ENCODE assay signal across 18 mouse cellular contexts in genomic region chr7:128408265-128408664, GRCm38 (mm10). TPM values are rescaled to one million over a fixed set of nuclear protein-coding genes. Genes with fewer than 3 reads are reported as not detected.
DNase-seq lines count a peak whose midpoint lies in the region; ATAC-seq and TF ChIP-seq lines count a peak whose summit lies in the region.
"Had no signal": no experiment of that assay in that cellular context is flagged by ENCODE, and none has a peak within 500 bp of the region (broad histone marks: within the 10 kb centered on the region; RNA-seq: fewer than 3 reads in every experiment).

No protein-coding gene starts in this region.

- no peak overlapping the region for H3K4me3 ChIP-seq in cerebellum, adult 2 months (replicated peaks; ENCODE audit: insufficient read depth, low read depth, low read length)
- no peak overlapping the region for H3K4me3 ChIP-seq in liver, postnatal 0 days (ENCODE audit: low read depth, low read length)
- H3K4me3 ChIP-seq in liver, embryonic 11.5 days (ENCODE audit: low read depth, low read length), result no peak overlapping the region
- H3K4me3 ChIP-seq: forebrain, embryonic 13.5 days; liver, embryonic 13.5 days had no signal

- no peak overlapping the region for H3K9ac ChIP-seq in liver, postnatal 0 days (replicated peaks)
- H3K9ac ChIP-seq in liver, embryonic 11.5 days (ENCODE audit: low read depth, low read length), result no peak overlapping the region
- H3K9ac ChIP-seq: forebrain, embryonic 13.5 days; liver, embryonic 13.5 days had no signal

- H3K36me3 ChIP-seq in liver, postnatal 0 days (replicated peaks; ENCODE audit: insufficient read depth, low read length), result no peaks in the 10 kb centered on the region
- peaks cover 3% of the 10 kb centered on the region; the same call in 1 of the 2 replicates for H3K36me3 ChIP-seq in liver, embryonic 11.5 days (ENCODE audit: control insufficient read depth, insufficient read depth, low read length)

- no peak for TF ChIP-seq EP300 in liver, postnatal 0 days (IDR thresholded peaks at IDR 0.05; ENCODE audit: low read depth)

- no peaks in the 10 kb centered on the region; the same call in 1 of the 2 replicates for H3K9me3 ChIP-seq in liver, postnatal 0 days (ENCODE audit: low read length)
- H3K9me3 ChIP-seq in liver, embryonic 11.5 days (ENCODE audit: control insufficient read depth, low read length), result no peaks in the 10 kb centered on the region
- H3K9me3 ChIP-seq: forebrain, embryonic 13.5 days; liver, embryonic 13.5 days had no signal

- no peak for DNase-seq in cerebellum, adult 2 months
- DNase-seq in cerebellum, adult 18-20 months, result no peak
- peak; percentile 30 for DNase-seq in liver, postnatal 0 days
- no peak for DNase-seq in liver, embryonic 11.5 days (ENCODE audit: low spot score)
- peak; percentile 25 for DNase-seq in CD4-positive helper T cell, adult 2 months (ENCODE audit: low read depth, low spot score)
- no peak for DNase-seq in brain, embryonic 14.5 days (ENCODE audit: low read depth)
- no peak for DNase-seq in Muller cell, postnatal 12 days (ENCODE audit: inconsistent ontology term)
- DNase-seq in layer of hippocampus, postnatal 36 days, result no peak
- DNase-seq: adrenal gland, postnatal 25 days; cerebellum, adult 9-10 months; gastrocnemius, postnatal 36 days; heart, postnatal 10 days; kidney, adult 11 months; liver, embryonic 13.5 days; right cerebral cortex, postnatal 14 days had no signal

- TF ChIP-seq POLR2A in cerebellum, adult 2 months (IDR thresholded peaks at IDR 0.05; ENCODE audit: borderline replicate concordance, insufficient read depth, low read length), result no peak
- no peak for TF ChIP-seq POLR2A in brain, embryonic 14.5 days (IDR thresholded peaks at IDR 0.05; ENCODE audit: borderline replicate concordance, extremely low read depth, insufficient read depth, insufficient read length, poor library complexity, severe bottlenecking)

- H3K4me2 ChIP-seq in liver, postnatal 0 days (ENCODE audit: low read depth, low read length), result no peak overlapping the region
- H3K4me2 ChIP-seq in liver, embryonic 11.5 days, result no peak overlapping the region
- H3K4me2 ChIP-seq: forebrain, embryonic 13.5 days; liver, embryonic 13.5 days; midbrain, embryonic 11.5 days had no signal

- H3K4me1 ChIP-seq in cerebellum, adult 2 months (ENCODE audit: control insufficient read depth, insufficient read depth, low read length), result no peaks in the 10 kb centered on the region
- peaks cover 9% of the 10 kb centered on the region for H3K4me1 ChIP-seq in liver, postnatal 0 days (ENCODE audit: insufficient read depth)
- peaks cover 34% of the 10 kb centered on the region for H3K4me1 ChIP-seq in liver, embryonic 11.5 days (replicated peaks; ENCODE audit: control insufficient read depth, insufficient read depth, low read length)
- H3K4me1 ChIP-seq: forebrain, embryonic 13.5 days had no signal

- TF ChIP-seq CTCF in cerebellum, adult 2 months (IDR thresholded peaks at IDR 0.05; ENCODE audit: borderline replicate concordance, insufficient read depth, low read depth, low read length), result 0 out of 2 replicates have a peak, but pooled peaks have one; percentile 13
- TF ChIP-seq CTCF in liver, postnatal 0 days (IDR thresholded peaks at IDR 0.05; ENCODE audit: low read depth), result peak; percentile 51
- peak; percentile 40; the same call in 1 of the 2 replicates for TF ChIP-seq CTCF in brain, embryonic 14.5 days (IDR thresholded peaks at IDR 0.05; ENCODE audit: borderline replicate concordance, extremely low read depth, insufficient read depth, insufficient read length)

- no peak overlapping the region for H3K27ac ChIP-seq in cerebellum, adult 2 months (ENCODE audit: insufficient read depth, low read length)
- no peak overlapping the region for H3K27ac ChIP-seq in liver, postnatal 0 days (ENCODE audit: low read depth)
- no peak overlapping the region for H3K27ac ChIP-seq in liver, embryonic 11.5 days (ENCODE audit: low read depth, low read length)
- H3K27ac ChIP-seq: forebrain, embryonic 13.5 days had no signal

- no peak for ATAC-seq in liver, postnatal 0 days
- no peak for ATAC-seq in liver, embryonic 11.5 days (replicated peaks; ENCODE audit: low FRiP score)
- ATAC-seq: forebrain, embryonic 13.5 days had no signal

- H3K27me3 ChIP-seq in cerebellum, adult 2 months (ENCODE audit: control insufficient read depth, insufficient read depth, low read length), result no peaks in the 10 kb centered on the region
- no peaks in the 10 kb centered on the region for H3K27me3 ChIP-seq in liver, postnatal 0 days (ENCODE audit: insufficient read depth, low read length)
- H3K27me3 ChIP-seq in liver, embryonic 11.5 days (replicated peaks; ENCODE audit: control insufficient read depth, insufficient read depth, low read length), result no peaks in the 10 kb centered on the region
- H3K27me3 ChIP-seq: CH12.LX; forebrain, embryonic 13.5 days; liver, embryonic 13.5 days had no signal

- WGBS in cerebellum, adult 2 months, result 91% methylated on average over 5 of the region's 5 CpGs
- 83% methylated on average over 5 of the region's 5 CpGs for WGBS in liver, postnatal 0 days (ENCODE audit: insufficient replicate concordance)
- 91% methylated on average over 5 of the region's 5 CpGs for WGBS in liver, embryonic 11.5 days

RNA-seq across cellular contexts. Expression of gene Rgs10, which starts 10.3 kb away (rescaled TPM):
- polyA plus RNA-seq in cerebellum, adult 2 months (2012; rRNA removed), result 68.2 and 73.0 TPM in 2 replicates
- 31.7 and 32.3 TPM in 2 replicates for polyA plus RNA-seq in liver, postnatal 0 days (2015; fragmentation: Nextera tagmentation; extraction: Ambion mirVana)
- polyA plus RNA-seq in liver, embryonic 11.5 days (2014; fragmentation: Nextera tagmentation; extraction: Ambion mirVana), result 88.1 and 88.2 TPM in 2 replicates
- 22.8 and 29.1 TPM in 2 replicates for polyA plus RNA-seq in brain, embryonic 14.5 days (2012; rRNA removed)
- 10 to 100 TPM; 44.3 to 47.8 TPM for total RNA-seq in layer of hippocampus, postnatal 36 days (2021)

RNA-seq across cellular contexts. Expression of gene Tial1, which starts 53.3 kb away (rescaled TPM):
- polyA plus RNA-seq in cerebellum, adult 2 months (2012; rRNA removed), result 134 and 136 TPM in 2 replicates
- 10.2 and 11.5 TPM in 2 replicates for polyA plus RNA-seq in liver, postnatal 0 days (2015; fragmentation: Nextera tagmentation; extraction: Ambion mirVana)
- polyA plus RNA-seq in liver, embryonic 11.5 days (2014; fragmentation: Nextera tagmentation; extraction: Ambion mirVana), result 34.0 and 34.8 TPM in 2 replicates
- 141 and 169 TPM in 2 replicates for polyA plus RNA-seq in brain, embryonic 14.5 days (2012; rRNA removed)
- total RNA-seq in layer of hippocampus, postnatal 36 days (2021), result 100 to 1,000 TPM; 116 to 124 TPM

Comparison
In these comparisons a context has a peak if more than half of its experiments do, and no peak if none do; other contexts are left out.
1. DNase-seq: peak in liver, postnatal 0 days (single experiment) and CD4-positive helper T cell, adult 2 months (single experiment); none in cerebellum, adult 2 months (0 of 2), cerebellum, adult 18-20 months (0 of 2), liver, embryonic 11.5 days (single experiment), brain, embryonic 14.5 days (single experiment), Muller cell, postnatal 12 days (single experiment) and layer of hippocampus, postnatal 36 days (0 of 2).
2. Peak in every context shown above with its lines, with median percentiles within 50 percentile points of each other: CTCF ChIP-seq.